Mouse (Mus musculus) neural tube, embryonic 11.5 days (tissue): ENCODE data around the gene Cabp4. TPM values are rescaled to one million over a fixed set of nuclear protein-coding genes. Genes with fewer than 3 reads are reported as not detected.

Source experiments
- ATAC-seq: fragments of 200-750 bp; cut with Nextera tagmentation; 2 replicates; pipeline ENCODE4 v1.8.0; 2017; ENCODE audit warnings: moderate number of reproducible peaks, mild to moderate bottlenecking, moderate TSS enrichment, moderate library complexity; ENCODE audit not compliant: insufficient read depth, low FRiP score, low TSS enrichment
- DNase-seq: peaks from one replicate; pipeline ENCODE4 v3.0.0-alpha.2; 2015; ENCODE audit warnings: low spot score
- H3K27ac ChIP-seq: fragments of 300-500 bp; sonication (generic); 2 replicates; pipeline ENCODE4 v1.5.1; 2014; ENCODE audit warnings: low read depth, mild to moderate bottlenecking, low read length
- H3K27me3 ChIP-seq: fragments of 300-500 bp; sonication (generic); 2 replicates; pipeline ENCODE4 v1.6.1; 2014; ENCODE audit warnings: mild to moderate bottlenecking, low read length, mixed read lengths; ENCODE audit not compliant: control insufficient read depth, insufficient read depth
- H3K36me3 ChIP-seq: fragments of 300-500 bp; sonication (generic); 2 replicates; pipeline ENCODE4 v1.6.1; 2014; ENCODE audit warnings: mild to moderate bottlenecking, low read length, moderate library complexity, mixed read lengths; ENCODE audit not compliant: control insufficient read depth, insufficient read depth
- H3K4me1 ChIP-seq: fragments of 300-500 bp; sonication (generic); 2 replicates; pipeline ENCODE4 v1.6.1; 2014; ENCODE audit warnings: low read length, mixed read lengths; ENCODE audit not compliant: control insufficient read depth, insufficient read depth
- H3K4me2 ChIP-seq: fragments of 300-500 bp; sonication (generic); 2 replicates; pipeline ENCODE4 v1.6.1; 2014; ENCODE audit warnings: low read depth, mild to moderate bottlenecking, moderate library complexity
- H3K4me3 ChIP-seq: fragments of 300-500 bp; sonication (generic); 2 replicates; pipeline ENCODE4 v1.5.1; 2014; ENCODE audit warnings: low read depth, low read length
- H3K9ac ChIP-seq: fragments of 300-500 bp; sonication (generic); 2 replicates; pipeline ENCODE4 v1.6.1; 2014; ENCODE audit warnings: mild to moderate bottlenecking, low read length
- H3K9me3 ChIP-seq: fragments of 300-500 bp; sonication (generic); 2 replicates; pipeline ENCODE4 v1.6.1; 2016; ENCODE audit warnings: low read length; ENCODE audit not compliant: control insufficient read depth
- WGBS: fragments of 180-500 bp; shearing (Covaris S2); extraction: QIAGEN DNeasy Blood & Tissue Kit; methylation state at CpG from one replicate; pipeline ENCODE4 v1.1.7; 2014; 5-methylcytosine and 5-hydroxymethylcytosine counted together
- polyA plus RNA-seq: library from polyadenylated mRNA; unstranded; fragments of >200 nt; fragmentation: Nextera tagmentation; extraction: Ambion mirVana; gene quantifications from 2 replicates; pipeline ENCODE4 v1.2.1, GENCODE M21; 2014

The Cabp4 gene
- polyA plus RNA-seq, 1 experiment from 2014 or later: not detected

- H3K4me2 ChIP-seq: peak overlapping the region; percentile 60
- H3K27me3 ChIP-seq: no peaks in the 10 kb centered on the region
- H3K27ac ChIP-seq: peak overlapping the region; percentile 76
- peaks cover 5% of the 10 kb centered on the region; the same call in 1 of the 2 replicates for H3K4me1 ChIP-seq
- no peaks in the 10 kb centered on the region for H3K9me3 ChIP-seq
- H3K9ac ChIP-seq: peak overlapping the region; percentile 63
- ATAC-seq: peak; percentile 61
- 13% methylated on average over 26 of the region's 27 CpGs for WGBS
- H3K4me3 ChIP-seq: peak overlapping the region; percentile 32
- H3K36me3 ChIP-seq: no peaks in the 10 kb centered on the region
- DNase-seq: no peak
Measured at GRCm38 (mm10) chr19:4169810-4170209, 26.0 kb upstream of the Cabp4 start.

- Histone ChIP-seq H3K9ac (peak overlapping the region; percentile 63), H3K27ac (peak overlapping the region; percentile 76), H3K27me3 (no peaks in the 10 kb centered on the region), H3K4me1 (peaks cover 5% of the 10 kb centered on the region; the same call in 1 of the 2 replicates), H3K36me3 (no peaks in the 10 kb centered on the region), H3K9me3 (no peaks in the 10 kb centered on the region), H3K4me3 (peak overlapping the region; percentile 32), H3K4me2 (peak overlapping the region; percentile 60)
- WGBS: 0% methylated on average over 43 of the region's 43 CpGs
- ATAC-seq (peak; percentile 92), DNase-seq (peak; percentile 100)
Measured at GRCm38 (mm10) chr19:4169378-4169784, 25.5 kb upstream of the Cabp4 start.

- H3K9me3 ChIP-seq: no peaks in the 10 kb centered on the region
- no peak overlapping the region for H3K9ac ChIP-seq
- peaks cover 13% of the 10 kb centered on the region for H3K4me1 ChIP-seq
- H3K36me3 ChIP-seq: no peaks in the 10 kb centered on the region
- ATAC-seq: no peak
- H3K4me3 ChIP-seq: no peak overlapping the region
- H3K27ac ChIP-seq: no peak overlapping the region
- no peak overlapping the region for H3K4me2 ChIP-seq
- H3K27me3 ChIP-seq: no peaks in the 10 kb centered on the region
- no peak for DNase-seq
- 76% methylated on average over 9 of the region's 9 CpGs for WGBS
Measured at GRCm38 (mm10) chr19:4166678-4167476, 23.0 kb upstream of the Cabp4 start.

GRCm38 (mm10) chr19:4164721-4165120 lies 20.9 kb upstream of the Cabp4 start:
- Histone ChIP-seq H3K27me3 (no peaks in the 10 kb centered on the region), H3K9me3 (no peaks in the 10 kb centered on the region), H3K4me3 (no peak overlapping the region), H3K4me1 (peaks cover 8% of the 10 kb centered on the region), H3K27ac (no peak overlapping the region), H3K36me3 (no peaks in the 10 kb centered on the region), H3K4me2 (no peak overlapping the region), H3K9ac (no peak overlapping the region)
- WGBS: 79% methylated on average over 2 of the region's 2 CpGs
- DNase-seq (no peak), ATAC-seq (no peak)

GRCm38 (mm10) chr19:4164100-4164499 lies 20.3 kb upstream of the Cabp4 start:
- 79% methylated on average over 3 of the region's 3 CpGs for WGBS
- Histone ChIP-seq H3K27ac (no peak overlapping the region), H3K9ac (no peak overlapping the region), H3K9me3 (no peaks in the 10 kb centered on the region), H3K27me3 (no peaks in the 10 kb centered on the region), H3K36me3 (0 out of 2 replicates have a peak, but pooled peaks cover 3% of the 10 kb centered on the region), H3K4me1 (peaks cover 7% of the 10 kb centered on the region), H3K4me2 (no peak overlapping the region), H3K4me3 (no peak overlapping the region)
- ATAC-seq (no peak), DNase-seq (no peak)

- ATAC-seq (no peak), DNase-seq (no peak)
- H3K4me2 ChIP-seq: peak overlapping the region; percentile 79
- H3K36me3 ChIP-seq: 0 out of 2 replicates have a peak, but pooled peaks cover 5% of the 10 kb centered on the region
- H3K4me1 ChIP-seq: peaks cover 7% of the 10 kb centered on the region
- peak overlapping the region; percentile 71 for H3K9ac ChIP-seq
- peak overlapping the region; percentile 71 for H3K4me3 ChIP-seq
- no peaks in the 10 kb centered on the region for H3K27me3 ChIP-seq
- H3K27ac ChIP-seq: peak overlapping the region; percentile 54; the same call in 1 of the 2 replicates
- WGBS: 39% methylated on average over 4 of the region's 4 CpGs
- no peaks in the 10 kb centered on the region for H3K9me3 ChIP-seq
Measured at GRCm38 (mm10) chr19:4163543-4163887, 19.7 kb upstream of the Cabp4 start.

GRCm38 (mm10) chr19:4162646-4163542 lies 19.1 kb upstream of the Cabp4 start, which contains the start of gene Rps6kb2:
Rps6kb2 (minus strand) TSS chr19:4163354.
- Histone ChIP-seq H3K27me3 (no peaks in the 10 kb centered on the region), H3K4me2 (peak within 1 kb of the TSS; percentile 79), H3K4me3 (peak within 1 kb of the TSS; percentile 71), H3K9ac (peak within 1 kb of the TSS; percentile 71), H3K36me3 (peaks cover 7% of the 10 kb centered on the region; the same call in 1 of the 2 replicates), H3K4me1 (peaks cover 7% of the 10 kb centered on the region), H3K27ac (peak within 1 kb of the TSS; percentile 54; the same call in 1 of the 2 replicates), H3K9me3 (no peaks in the 10 kb centered on the region)
- 7% methylated on average over 42 of the region's 42 CpGs for WGBS
- ATAC-seq: peak; percentile 84
- DNase-seq: peak; percentile 95

GRCm38 (mm10) chr19:4159049-4159448 lies 15.2 kb upstream of the Cabp4 start:
- H3K4me2 ChIP-seq: no peak overlapping the region
- 92% methylated on average over 8 of the region's 8 CpGs for WGBS
- H3K4me1 ChIP-seq: peaks cover 7% of the 10 kb centered on the region
- DNase-seq (no peak), ATAC-seq (no peak)
- H3K36me3 ChIP-seq: peaks cover 16% of the 10 kb centered on the region
- H3K9ac ChIP-seq: no peak overlapping the region
- H3K27ac ChIP-seq: no peak overlapping the region
- H3K27me3 ChIP-seq: no peaks in the 10 kb centered on the region
- H3K9me3 ChIP-seq: no peaks in the 10 kb centered on the region
- H3K4me3 ChIP-seq: no peak overlapping the region
